Mouse (Mus musculus): ENCODE results near the gene Tuba1b. TPM values are rescaled to one million over a fixed set of nuclear protein-coding genes. Genes with fewer than 3 reads are reported as not detected.
A peak's percentile ranks its signal among the peaks of the same experiment; 100 is the strongest.

The Tuba1b gene
- polyA plus RNA-seq, 1 experiment = 520 TPM

GRCm38 (mm10) chr15:98893940-98894745 lies 40.2 kb downstream of the Tuba1b start, which contains the start of gene Rhebl1:
TSS of gene Rhebl1 (minus strand) at chr15:98894540.
- H3K4me1 ChIP-seq (ENCODE audit: control insufficient read depth, insufficient read depth, insufficient read length, low read length) = peaks cover 15% of the 10 kb centered on the region
- no peak within 1 kb of the TSS; the same call in 1 of the 2 replicates for H3K27ac ChIP-seq (replicated peaks; ENCODE audit: low read depth, low read length)
- H3K4me3 ChIP-seq (ENCODE audit: insufficient read depth, low read depth, low read length) = peak within 1 kb of the TSS; percentile 76

DNA sequence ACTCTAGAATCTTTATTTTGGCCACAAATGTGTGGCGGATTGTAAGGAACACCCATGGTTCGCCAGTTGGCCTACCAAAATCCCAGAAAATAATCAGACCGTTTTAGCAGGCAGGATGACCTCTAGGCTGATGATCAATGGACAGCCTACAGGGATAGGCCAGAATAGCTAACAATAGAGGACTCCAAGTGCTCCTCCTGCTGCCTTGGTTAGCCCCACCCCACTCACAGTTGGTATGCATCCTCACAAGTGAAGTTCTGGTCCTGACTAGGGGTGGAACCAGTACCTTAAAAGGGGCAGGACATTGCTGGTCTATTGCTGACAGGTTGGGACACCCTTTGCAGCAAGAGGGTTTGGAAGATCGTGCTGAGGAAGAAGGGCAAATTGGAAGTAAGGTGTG lies 41.3 kb downstream of the Tuba1b start:
- Histone ChIP-seq H3K4me3 (ENCODE audit: insufficient read depth, low read depth, low read length) (no peak overlapping the region), H3K4me1 (ENCODE audit: control insufficient read depth, insufficient read depth, insufficient read length, low read length) (peaks cover 15% of the 10 kb centered on the region)

DNA sequence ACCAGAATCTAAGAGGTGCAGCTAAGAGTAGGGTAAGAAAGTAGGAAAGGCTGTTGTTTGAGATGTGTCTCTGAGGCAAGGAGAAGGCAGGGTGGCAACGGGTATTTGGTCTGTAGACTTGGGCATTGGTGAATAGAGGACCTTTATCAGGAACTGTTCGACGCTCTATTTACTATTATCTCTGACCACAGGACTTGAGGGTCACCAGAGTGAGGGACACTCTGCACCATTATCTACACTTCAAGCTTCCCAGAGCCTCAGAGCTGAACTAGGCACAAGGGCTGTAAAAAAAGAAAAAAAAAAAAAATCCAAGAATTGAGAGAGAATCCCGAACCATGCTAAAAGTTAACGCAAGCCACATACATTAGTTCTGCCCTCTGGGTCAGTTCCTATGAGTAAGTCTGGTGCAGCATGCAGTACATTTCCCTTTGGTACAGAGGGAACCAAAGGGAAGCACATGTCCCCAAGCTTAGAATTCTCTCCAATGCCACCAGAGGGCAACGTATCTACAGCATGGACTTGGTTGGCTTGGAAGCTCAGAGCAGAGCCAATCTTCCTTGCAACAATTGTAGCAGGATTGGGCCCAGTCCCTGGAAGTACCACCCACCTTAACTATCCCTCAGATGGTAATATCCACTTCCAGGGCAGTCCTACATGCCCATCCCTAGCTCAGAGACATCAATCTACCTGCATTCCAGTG lies 42.3 kb downstream of the Tuba1b start:
- Histone ChIP-seq H3K4me1 (ENCODE audit: control insufficient read depth, insufficient read depth, insufficient read length, low read length) (peaks cover 12% of the 10 kb centered on the region), H3K4me3 (ENCODE audit: insufficient read depth, low read depth, low read length) (no peak overlapping the region), H3K27ac (replicated peaks; ENCODE audit: low read depth, low read length) (no peak overlapping the region)

More for the DNA sequence above, 41.3 kb downstream of the Tuba1b start:
- no peak overlapping the region for H3K27ac ChIP-seq (replicated peaks; ENCODE audit: low read depth, low read length)

DNA sequence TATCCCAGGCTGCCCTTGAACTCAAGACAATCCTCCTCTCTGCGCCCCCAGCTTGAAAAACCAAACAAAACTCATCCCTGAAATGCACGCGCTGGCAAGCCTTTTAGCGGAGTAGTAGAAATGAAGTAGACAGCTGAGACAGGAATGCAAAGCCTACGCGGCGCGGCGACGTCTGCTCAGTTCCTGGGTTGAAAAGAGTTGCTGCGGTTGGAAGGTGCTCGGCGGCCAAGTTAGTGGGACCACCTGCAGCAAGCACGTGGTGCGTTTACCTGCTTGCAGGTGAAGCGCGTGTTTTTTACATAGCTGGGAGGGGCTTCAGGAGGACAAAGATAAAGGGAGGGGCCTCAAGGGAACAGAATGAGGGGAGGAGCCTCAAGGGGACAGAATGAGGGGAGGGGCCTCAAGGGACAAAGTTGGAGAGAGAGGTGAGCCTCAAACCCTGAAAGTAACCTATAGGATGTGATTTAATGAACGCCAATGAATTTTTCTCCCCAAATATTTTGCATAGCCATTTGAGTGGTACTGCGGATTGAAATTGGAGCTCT lies 43.1 kb downstream of the Tuba1b start:
- H3K27ac ChIP-seq (replicated peaks; ENCODE audit: low read depth, low read length) = no peak overlapping the region
- no peak overlapping the region for H3K4me3 ChIP-seq (ENCODE audit: insufficient read depth, low read depth, low read length)
- peaks cover 9% of the 10 kb centered on the region for H3K4me1 ChIP-seq (ENCODE audit: control insufficient read depth, insufficient read depth, insufficient read length, low read length)

DNA sequence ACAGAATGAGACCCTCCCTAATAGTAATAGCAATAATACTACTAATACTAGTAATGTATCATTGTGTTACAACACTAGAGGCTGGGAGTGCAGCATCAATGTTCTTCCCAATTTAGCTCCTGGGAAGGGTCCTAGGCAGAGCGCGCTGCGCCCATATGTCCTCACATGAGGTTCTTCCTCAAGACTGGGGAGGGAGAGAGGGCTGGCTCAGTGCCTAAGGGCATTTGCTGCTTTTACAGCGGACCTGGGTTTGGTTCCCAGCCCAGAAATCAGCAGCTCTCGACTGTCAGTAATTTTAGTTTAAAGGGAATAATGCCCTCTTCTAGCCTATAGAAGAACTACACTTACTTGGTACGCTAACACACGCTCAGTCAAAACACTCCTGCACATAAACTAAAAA lies 46.8 kb downstream of the Tuba1b start:
- no peak overlapping the region for H3K4me3 ChIP-seq (ENCODE audit: insufficient read depth, low read depth, low read length)
- no peaks in the 10 kb centered on the region for H3K4me1 ChIP-seq (ENCODE audit: control insufficient read depth, insufficient read depth, insufficient read length, low read length)
- no peak overlapping the region for H3K27ac ChIP-seq (replicated peaks; ENCODE audit: low read depth, low read length)

GRCm38 (mm10) chr15:98886667-98887387 lies 47.5 kb downstream of the Tuba1b start:
- Histone ChIP-seq H3K27ac (replicated peaks; ENCODE audit: low read depth, low read length) (no peak overlapping the region), H3K4me3 (ENCODE audit: insufficient read depth, low read depth, low read length) (no peak overlapping the region), H3K4me1 (ENCODE audit: control insufficient read depth, insufficient read depth, insufficient read length, low read length) (no peaks in the 10 kb centered on the region)

- Histone ChIP-seq H3K4me3 (ENCODE audit: insufficient read depth, low read depth, low read length) (no peak overlapping the region), H3K27ac (replicated peaks; ENCODE audit: low read depth, low read length) (no peak overlapping the region), H3K4me1 (ENCODE audit: control insufficient read depth, insufficient read depth, insufficient read length, low read length) (no peaks in the 10 kb centered on the region)
Observed at GRCm38 (mm10) chr15:98884106-98884505, 50.3 kb downstream of the Tuba1b start.

DNA sequence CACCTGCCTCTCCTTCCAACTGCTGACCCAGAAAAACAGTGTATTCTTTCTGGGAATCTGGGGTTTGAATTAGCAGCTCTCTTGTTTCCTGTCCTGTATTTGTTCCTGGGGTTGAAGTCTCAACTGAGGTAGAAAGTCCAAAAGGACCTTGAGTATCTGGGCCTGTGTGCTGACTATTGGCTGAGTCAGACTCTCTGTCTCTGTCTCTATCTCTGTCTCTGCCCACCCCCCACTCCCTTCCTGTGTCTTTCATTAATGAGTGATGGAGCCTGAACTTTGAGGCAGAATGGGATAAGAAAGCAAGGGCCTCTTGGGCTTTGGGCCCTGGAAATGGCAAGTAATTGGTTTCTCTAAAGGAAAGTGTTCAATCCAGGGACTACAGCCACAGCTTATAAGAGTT lies 50.7 kb downstream of the Tuba1b start:
- Histone ChIP-seq H3K4me1 (ENCODE audit: control insufficient read depth, insufficient read depth, insufficient read length, low read length) (no peaks in the 10 kb centered on the region), H3K27ac (replicated peaks; ENCODE audit: low read depth, low read length) (no peak overlapping the region), H3K4me3 (ENCODE audit: insufficient read depth, low read depth, low read length) (no peak overlapping the region)

GRCm38 (mm10) chr15:98881656-98882008 lies 52.7 kb downstream of the Tuba1b start:
- no peaks in the 10 kb centered on the region for H3K4me1 ChIP-seq (ENCODE audit: control insufficient read depth, insufficient read depth, insufficient read length, low read length)
- no peak overlapping the region for H3K27ac ChIP-seq (replicated peaks; ENCODE audit: low read depth, low read length)
- H3K4me3 ChIP-seq (ENCODE audit: insufficient read depth, low read depth, low read length) = peak overlapping the region; percentile 36

Other genes with a start within 250 kb of the Tuba1b start
- gene Ccdc65, start 226.4 kb downstream of the Tuba1b start, polyA plus RNA-seq (2012; ENCODE audit: insufficient read depth, insufficient read length, missing spikeins) = not detected in 2 replicates
- gene Fkbp11, start 206.4 kb downstream of the Tuba1b start, polyA plus RNA-seq (2012; ENCODE audit: insufficient read depth, insufficient read length, missing spikeins) = 1.9 TPM in 1 of 2 replicates, not detected in the other
- gene Arf3, start 171.4 kb downstream of the Tuba1b start, polyA plus RNA-seq (2012; ENCODE audit: insufficient read depth, insufficient read length, missing spikeins) = 25.8 and 32.2 TPM in 2 replicates
- gene Wnt10b, start 156.4 kb downstream of the Tuba1b start, polyA plus RNA-seq (2012; ENCODE audit: insufficient read depth, insufficient read length, missing spikeins) = 0.83 and 0.95 TPM in 2 replicates
- not detected in 2 replicates for gene Wnt1, start 144.7 kb downstream of the Tuba1b start, polyA plus RNA-seq (2012; ENCODE audit: insufficient read depth, insufficient read length, missing spikeins)
- gene Ddn, start 125.1 kb downstream of the Tuba1b start, polyA plus RNA-seq (2012; ENCODE audit: insufficient read depth, insufficient read length, missing spikeins) = not detected in 2 replicates
- 65.2 and 99.5 TPM in 2 replicates for gene Prkag1, start 103.0 kb downstream of the Tuba1b start, polyA plus RNA-seq (2012; ENCODE audit: insufficient read depth, insufficient read length, missing spikeins)
- gene Kmt2d, start 63.4 kb downstream of the Tuba1b start, polyA plus RNA-seq (2012; ENCODE audit: insufficient read depth, insufficient read length, missing spikeins) = 11.1 and 15.1 TPM in 2 replicates
- gene Rhebl1, start 40.0 kb downstream of the Tuba1b start, polyA plus RNA-seq (2012; ENCODE audit: insufficient read depth, insufficient read length, missing spikeins) = not detected in 2 replicates
- gene Dhh, start 36.0 kb downstream of the Tuba1b start, polyA plus RNA-seq (2012; ENCODE audit: insufficient read depth, insufficient read length, missing spikeins) = 0.40 and 0.46 TPM in 2 replicates
- 6.0 and 6.3 TPM in 2 replicates for gene Lmbr1l, start 16.3 kb downstream of the Tuba1b start, polyA plus RNA-seq (2012; ENCODE audit: insufficient read depth, insufficient read length, missing spikeins)
- not detected in 2 replicates for gene Gm49450, start 19.0 kb upstream of the Tuba1b start, polyA plus RNA-seq (2012; ENCODE audit: insufficient read depth, insufficient read length, missing spikeins)
- gene Tuba1a, start 19.1 kb upstream of the Tuba1b start, polyA plus RNA-seq (2012; ENCODE audit: insufficient read depth, insufficient read length, missing spikeins) = 125 and 132 TPM in 2 replicates
- gene Tuba1c, start 95.3 kb upstream of the Tuba1b start, polyA plus RNA-seq (2012; ENCODE audit: insufficient read depth, insufficient read length, missing spikeins) = 10.3 and 28.1 TPM in 2 replicates
- not detected in 2 replicates for gene Prph, start 120.6 kb upstream of the Tuba1b start, polyA plus RNA-seq (2012; ENCODE audit: insufficient read depth, insufficient read length, missing spikeins)
- not detected in 2 replicates for gene Troap, start 140.0 kb upstream of the Tuba1b start, polyA plus RNA-seq (2012; ENCODE audit: insufficient read depth, insufficient read length, missing spikeins)
- gene C1ql4, start 153.3 kb upstream of the Tuba1b start, polyA plus RNA-seq (2012; ENCODE audit: insufficient read depth, insufficient read length, missing spikeins) = not detected in 2 replicates
- gene Dnajc22, start 158.6 kb upstream of the Tuba1b start, polyA plus RNA-seq (2012; ENCODE audit: insufficient read depth, insufficient read length, missing spikeins) = 6.8 and 9.6 TPM in 2 replicates
- gene Spats2, start 191.4 kb upstream of the Tuba1b start, polyA plus RNA-seq (2012; ENCODE audit: insufficient read depth, insufficient read length, missing spikeins) = 8.5 and 10.9 TPM in 2 replicates

All from brown adipose tissue, adult 24 weeks (tissue).